Mouse (Mus musculus): ENCODE measurements around the gene Rfx5.
"Not testable (repeated sequence)": the region's sequence is repeated elsewhere in the genome, so short reads cannot be mapped to it uniquely, and the experiment has no call there.

DNA sequence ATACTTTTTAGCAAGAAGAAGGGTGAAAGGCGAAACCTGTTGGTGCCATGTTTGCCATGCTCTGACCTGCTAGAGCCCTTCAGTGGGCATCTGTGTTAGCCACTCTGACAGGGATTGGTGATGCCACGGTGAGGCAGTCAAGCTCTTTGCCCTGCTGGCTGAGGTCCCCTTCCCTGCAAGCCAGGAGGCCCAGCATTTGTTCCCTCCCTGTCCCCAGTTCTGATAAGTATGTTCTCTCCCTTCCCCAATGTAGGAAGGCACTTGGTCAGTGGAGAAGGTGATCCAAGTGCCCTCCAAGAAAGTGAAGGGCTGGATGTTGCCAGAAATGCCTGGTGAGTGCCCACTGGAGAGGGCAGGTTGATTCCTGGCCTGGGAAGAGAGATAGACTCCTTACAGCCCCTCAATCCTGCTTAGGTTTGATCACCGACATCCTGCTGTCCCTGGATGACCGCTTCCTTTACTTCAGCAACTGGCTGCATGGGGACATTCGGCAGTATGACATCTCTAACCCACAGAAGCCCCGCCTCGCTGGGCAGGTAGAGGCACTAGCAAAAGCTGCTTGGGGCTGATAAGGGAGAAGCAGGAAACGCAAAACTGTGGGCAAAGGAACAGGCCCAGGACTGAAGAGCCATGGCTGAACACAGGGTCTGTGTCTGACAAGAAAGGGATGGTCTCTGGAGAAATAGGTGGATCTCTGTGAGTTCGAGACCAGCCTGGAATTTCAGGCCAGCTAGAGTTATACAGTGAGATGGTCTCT is 11.5 kb upstream of the Rfx5 start:
- not testable (repeated sequence) for TF ChIP-seq POLR2A (IDR thresholded peaks at IDR 0.05; ENCODE audit: extremely low read depth, insufficient read depth, low read length); CTCF (IDR thresholded peaks at IDR 0.05; ENCODE audit: low read depth, low read length)

Measured in liver, adult 2 months (tissue).